Mouse (Mus musculus): ENCODE measurements around the gene Vezf1. TPM values are rescaled to one million over a fixed set of nuclear protein-coding genes. Genes with fewer than 3 reads are reported as not detected.
A peak's percentile ranks its signal among the peaks of the same experiment; 100 is the strongest.

Gene Vezf1
- polyA plus RNA-seq, 1 experiment from 2014 or later, result 50.6 TPM

- Histone ChIP-seq H3K9me3 (no peaks in the 10 kb centered on the region), H3K27me3 (replicated peaks) (no peaks in the 10 kb centered on the region), H3K4me2 (peak overlapping the region; percentile 2; the same call in 1 of the 2 replicates), H3K4me3 (no peak overlapping the region), H3K36me3 (replicated peaks) (no peaks in the 10 kb centered on the region), H3K4me1 (peaks cover 67% of the 10 kb centered on the region), H3K9ac (no peak overlapping the region; the same call in 1 of the 2 replicates), H3K27ac (peak overlapping the region; percentile 89)
- 2% methylated on average over 8 of the region's 8 CpGs for WGBS
- peak; percentile 91 for ATAC-seq (replicated peaks)
Measured at GRCm38 (mm10) chr11:88118817-88119642, 51.0 kb downstream of the Vezf1 start.

- no peak overlapping the region for H3K27ac ChIP-seq
- no peak overlapping the region for H3K9ac ChIP-seq
- no peak overlapping the region for H3K4me2 ChIP-seq
- WGBS, result 34% methylated on average over 5 of the region's 5 CpGs
- no peaks in the 10 kb centered on the region for H3K9me3 ChIP-seq
- ATAC-seq (replicated peaks), result no peak
- peaks cover 45% of the 10 kb centered on the region for H3K4me1 ChIP-seq
- no peaks in the 10 kb centered on the region for H3K36me3 ChIP-seq (replicated peaks)
- no peak overlapping the region for H3K4me3 ChIP-seq
- H3K27me3 ChIP-seq (replicated peaks), result no peaks in the 10 kb centered on the region
Measured at GRCm38 (mm10) chr11:88122545-88122944, 54.5 kb downstream of the Vezf1 start.

GRCm38 (mm10) chr11:88123021-88123420, 54.9 kb downstream of the Vezf1 start:
- H3K27me3 ChIP-seq (replicated peaks), result no peaks in the 10 kb centered on the region
- H3K36me3 ChIP-seq (replicated peaks), result no peaks in the 10 kb centered on the region
- H3K9ac ChIP-seq, result no peak overlapping the region
- no peak overlapping the region for H3K4me2 ChIP-seq
- ATAC-seq (replicated peaks), result no peak
- H3K4me1 ChIP-seq, result peaks cover 40% of the 10 kb centered on the region
- no peak overlapping the region for H3K4me3 ChIP-seq
- H3K9me3 ChIP-seq, result no peaks in the 10 kb centered on the region
- WGBS, result 78% methylated on average over 5 of the region's 5 CpGs
- no peak overlapping the region; the same call in 1 of the 2 replicates for H3K27ac ChIP-seq

GRCm38 (mm10) chr11:88123731-88124130, 55.7 kb downstream of the Vezf1 start:
- ATAC-seq (replicated peaks), result no peak
- Histone ChIP-seq H3K9me3 (no peaks in the 10 kb centered on the region), H3K27me3 (replicated peaks) (no peaks in the 10 kb centered on the region), H3K27ac (no peak overlapping the region), H3K4me1 (peaks cover 33% of the 10 kb centered on the region), H3K4me3 (no peak overlapping the region), H3K36me3 (replicated peaks) (no peaks in the 10 kb centered on the region), H3K9ac (no peak overlapping the region), H3K4me2 (no peak overlapping the region)
- WGBS, result 21% methylated on average over 6 of the region's 6 CpGs

- no peak overlapping the region for H3K9ac ChIP-seq
- no peaks in the 10 kb centered on the region for H3K27me3 ChIP-seq (replicated peaks)
- WGBS, result 71% methylated on average over 7 of the region's 7 CpGs
- no peaks in the 10 kb centered on the region for H3K9me3 ChIP-seq
- no peak overlapping the region for H3K4me2 ChIP-seq
- H3K27ac ChIP-seq, result no peak overlapping the region
- peaks cover 16% of the 10 kb centered on the region for H3K4me1 ChIP-seq
- no peak overlapping the region for H3K4me3 ChIP-seq
- no peaks in the 10 kb centered on the region for H3K36me3 ChIP-seq (replicated peaks)
- ATAC-seq (replicated peaks), result no peak
Measured at GRCm38 (mm10) chr11:88125483-88125882, 57.4 kb downstream of the Vezf1 start.

- no peaks in the 10 kb centered on the region for H3K36me3 ChIP-seq (replicated peaks)
- H3K4me1 ChIP-seq, result peaks cover 13% of the 10 kb centered on the region
- H3K4me2 ChIP-seq, result no peak overlapping the region
- H3K27me3 ChIP-seq (replicated peaks), result no peaks in the 10 kb centered on the region
- ATAC-seq (replicated peaks), result 0 out of 2 replicates have a peak, but pooled peaks have one; percentile 39
- WGBS, result 22% methylated on average over 5 of the region's 5 CpGs
- no peaks in the 10 kb centered on the region for H3K9me3 ChIP-seq
- no peak overlapping the region for H3K9ac ChIP-seq
- peak overlapping the region; percentile 72 for H3K27ac ChIP-seq
- H3K4me3 ChIP-seq, result no peak overlapping the region
Measured at GRCm38 (mm10) chr11:88126306-88126793, 58.3 kb downstream of the Vezf1 start.

- H3K4me2 ChIP-seq, result no peak overlapping the region
- no peaks in the 10 kb centered on the region for H3K36me3 ChIP-seq (replicated peaks)
- no peak overlapping the region for H3K27ac ChIP-seq
- no peak overlapping the region for H3K9ac ChIP-seq
- ATAC-seq (replicated peaks), result no peak
- WGBS, result 92% methylated on average over 9 of the region's 9 CpGs
- peaks cover 7% of the 10 kb centered on the region; the same call in 1 of the 2 replicates for H3K4me1 ChIP-seq
- H3K4me3 ChIP-seq, result no peak overlapping the region
- no peaks in the 10 kb centered on the region for H3K27me3 ChIP-seq (replicated peaks)
- H3K9me3 ChIP-seq, result no peaks in the 10 kb centered on the region
Measured at GRCm38 (mm10) chr11:88128461-88128860, 60.4 kb downstream of the Vezf1 start.

- H3K4me3 ChIP-seq, result no peak overlapping the region
- H3K9ac ChIP-seq, result no peak overlapping the region
- WGBS, result 58% methylated on average over 3 of the region's 3 CpGs
- H3K4me2 ChIP-seq, result no peak overlapping the region
- H3K9me3 ChIP-seq, result no peaks in the 10 kb centered on the region
- H3K4me1 ChIP-seq, result peaks cover under 1% of the 10 kb centered on the region; the same call in 1 of the 2 replicates
- H3K27ac ChIP-seq, result no peak overlapping the region
- ATAC-seq (replicated peaks), result no peak
- no peaks in the 10 kb centered on the region for H3K36me3 ChIP-seq (replicated peaks)
- H3K27me3 ChIP-seq (replicated peaks), result no peaks in the 10 kb centered on the region
Measured at GRCm38 (mm10) chr11:88129281-88129680, 61.2 kb downstream of the Vezf1 start.

GRCm38 (mm10) chr11:88129935-88130334, 61.9 kb downstream of the Vezf1 start:
- H3K9ac ChIP-seq, result no peak overlapping the region
- no peaks in the 10 kb centered on the region for H3K4me1 ChIP-seq
- H3K4me3 ChIP-seq, result no peak overlapping the region
- no peak overlapping the region for H3K4me2 ChIP-seq
- ATAC-seq (replicated peaks), result no peak
- H3K9me3 ChIP-seq, result no peaks in the 10 kb centered on the region
- H3K36me3 ChIP-seq (replicated peaks), result no peaks in the 10 kb centered on the region
- 94% methylated on average over 10 of the region's 10 CpGs for WGBS
- H3K27ac ChIP-seq, result no peak overlapping the region
- no peaks in the 10 kb centered on the region for H3K27me3 ChIP-seq (replicated peaks)

- Histone ChIP-seq H3K4me3 (no peak overlapping the region), H3K9me3 (no peaks in the 10 kb centered on the region), H3K27ac (no peak overlapping the region), H3K27me3 (replicated peaks) (no peaks in the 10 kb centered on the region), H3K4me1 (0 out of 2 replicates have a peak, but pooled peaks cover 3% of the 10 kb centered on the region), H3K4me2 (no peak overlapping the region), H3K9ac (no peak overlapping the region), H3K36me3 (replicated peaks) (no peaks in the 10 kb centered on the region)
- whole genome bisulfite sequencing, result 77% methylated on average over 8 of the region's 8 CpGs
- ATAC-seq (replicated peaks), result no peak
Measured at GRCm38 (mm10) chr11:88131847-88132246, 63.8 kb downstream of the Vezf1 start.

Data from midbrain, embryonic 15.5 days (tissue).